Mouse (Mus musculus) heart, adult 9 months (tissue): ENCODE data around the gene Wdr24.

Experiments
- DNase-seq, 2 experiments: peaks; one replicate each; pipeline ENCODE4 v3.0.0; 2022; ENCODE audit warnings: low spot score in 2 of 2

The Wdr24 gene

DNA sequence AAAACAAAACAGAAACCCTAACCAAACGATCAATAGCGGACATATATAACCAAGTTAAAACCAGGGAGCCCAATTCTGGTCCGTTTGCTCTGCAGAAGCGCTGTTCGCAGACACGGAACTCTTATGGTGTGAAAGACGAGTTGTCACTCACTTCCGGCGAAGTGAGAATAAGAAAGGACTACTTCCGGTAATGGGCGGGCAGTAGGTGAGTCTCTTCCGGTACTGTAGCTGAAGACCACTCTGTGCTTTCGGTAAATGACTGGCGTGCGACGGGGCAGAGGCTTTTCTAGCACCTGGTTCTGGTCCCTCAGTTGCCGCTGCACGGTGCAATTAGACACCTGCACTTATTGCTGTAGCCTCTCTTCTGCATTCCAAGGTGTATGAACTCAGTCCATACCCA, at the start of gene Wdr24:
Gene Wdr24, plus strand, starts transcription at position 176 of the 400 bp plus-strand sequence.
- peak; percentile 58 to 78 for DNase-seq

DNA sequence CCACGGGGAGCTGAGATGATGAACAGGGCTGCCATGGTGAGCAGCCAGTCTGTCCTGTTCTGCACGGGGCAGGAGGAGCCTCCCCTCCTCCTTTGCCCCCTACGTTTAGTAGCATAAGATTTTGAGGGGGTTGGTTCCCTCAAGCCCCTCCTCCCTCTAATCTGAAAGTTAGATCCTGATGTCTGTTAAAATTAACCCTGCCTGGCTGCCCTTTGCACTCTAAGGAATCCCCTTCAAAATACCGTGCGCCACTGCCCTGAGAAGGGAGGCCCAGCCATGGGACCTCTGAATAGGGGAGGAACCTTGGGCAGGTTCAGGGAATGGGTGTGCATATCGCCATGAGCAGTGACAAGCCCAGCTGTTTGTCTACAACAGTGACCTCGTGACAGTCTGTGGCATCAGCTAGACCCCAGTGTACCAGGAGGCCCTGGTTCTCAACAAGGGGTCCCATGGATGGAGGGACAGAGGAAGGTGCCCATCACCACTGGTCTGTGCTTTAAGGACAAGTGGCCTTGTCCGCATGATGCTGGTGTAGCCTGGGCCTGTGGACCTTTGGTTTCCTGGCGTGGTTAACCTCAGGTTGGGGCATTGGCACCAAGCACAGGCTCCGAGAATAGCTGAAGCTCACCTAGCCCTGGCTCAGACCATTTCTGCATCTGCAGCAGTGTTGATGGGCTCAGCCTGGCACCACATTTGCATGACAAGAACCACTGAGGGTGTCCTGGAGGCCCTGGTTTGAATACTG, 47.9 kb upstream of the Wdr24 start:
- DNase-seq: no peak

DNA sequence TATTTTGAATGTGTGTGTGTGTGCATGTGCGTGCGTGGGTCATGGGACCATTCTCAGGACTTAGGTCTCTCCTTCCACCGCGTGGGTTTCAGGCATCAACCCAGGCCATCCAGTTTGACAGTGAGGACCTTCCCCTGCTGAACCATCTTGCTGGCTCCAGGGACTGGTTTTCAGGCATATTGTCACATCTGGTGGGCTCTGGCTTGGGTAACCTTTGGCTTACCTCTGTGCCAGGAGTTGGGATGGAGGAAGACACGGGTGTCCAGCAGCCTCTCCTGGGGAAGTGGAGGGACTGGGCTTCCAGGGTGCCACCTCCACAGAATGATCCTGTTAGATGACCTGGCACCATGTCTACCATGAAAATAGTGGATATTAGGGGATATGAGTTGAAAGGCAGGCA, 45.5 kb upstream of the Wdr24 start:
- no peak for DNase-seq

GRCm38 (mm10) chr17:25781339-25781738, 42.1 kb upstream of the Wdr24 start:
- DNase-seq: no peak

GRCm38 (mm10) chr17:25783086-25783485, 40.3 kb upstream of the Wdr24 start:
- DNase-seq: peak; percentile 50 to 56

DNA sequence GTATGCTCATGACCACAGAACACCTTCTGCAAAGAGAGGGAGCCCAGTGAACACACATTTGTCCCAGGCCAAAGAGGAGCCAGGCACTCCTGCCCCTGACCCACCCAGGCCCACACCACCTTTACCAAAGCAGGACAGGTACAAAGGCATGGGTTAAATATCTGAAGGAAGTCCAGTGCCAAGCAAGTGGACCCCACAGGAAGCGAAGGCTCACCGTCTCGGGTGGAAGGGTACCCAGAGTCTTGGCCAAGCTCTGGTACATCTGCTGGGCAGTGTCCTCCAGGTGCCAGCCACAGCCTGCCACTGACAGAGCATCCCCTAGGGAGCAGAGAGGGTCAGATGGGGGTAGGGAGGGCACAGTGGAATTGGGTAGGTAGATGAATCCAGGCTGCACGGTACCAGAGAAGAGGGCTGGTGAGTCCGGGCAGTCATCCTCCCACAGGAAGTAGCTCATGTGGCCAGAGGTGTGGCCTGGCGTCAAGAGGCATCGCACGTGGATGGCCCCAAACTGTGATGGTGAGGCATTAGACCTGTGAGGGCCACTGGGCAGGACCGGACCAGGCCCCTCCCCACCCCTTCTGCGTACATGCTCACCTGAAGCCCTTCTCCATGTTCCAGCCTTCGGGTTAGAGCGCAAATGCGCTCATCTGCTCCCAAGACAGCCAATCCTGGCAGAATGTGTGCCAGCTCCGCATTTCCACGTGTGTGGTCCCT, 39.4 kb upstream of the Wdr24 start:
- DNase-seq: no peak

DNA sequence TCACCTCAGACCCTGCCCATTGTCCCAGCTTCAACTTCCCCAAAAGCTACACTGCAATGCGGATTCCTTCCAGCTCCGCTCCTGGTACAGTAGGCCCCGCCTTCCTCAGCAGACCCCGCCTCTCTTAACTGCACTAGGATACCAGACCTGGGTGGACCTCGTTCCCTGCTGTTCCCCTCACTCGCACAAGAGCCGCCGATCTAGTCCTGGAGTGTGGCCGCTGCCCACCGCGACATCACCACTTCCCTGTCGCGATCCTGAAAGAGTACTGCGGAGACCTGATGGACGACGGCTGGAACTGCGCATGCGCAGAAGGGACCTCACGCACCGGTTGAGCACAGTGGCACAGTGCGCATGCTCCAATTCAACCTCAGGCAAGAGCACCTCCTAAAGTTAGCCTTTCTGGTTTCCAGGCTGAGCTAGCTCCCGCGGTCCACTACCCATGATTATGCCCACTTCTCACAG, 38.1 kb upstream of the Wdr24 start, which contains the start of gene Haghl:
Gene Haghl, minus strand, starts transcription at position 393 of the 465 bp plus-strand sequence.
- peak; percentile 95 to 97 for DNase-seq

DNA sequence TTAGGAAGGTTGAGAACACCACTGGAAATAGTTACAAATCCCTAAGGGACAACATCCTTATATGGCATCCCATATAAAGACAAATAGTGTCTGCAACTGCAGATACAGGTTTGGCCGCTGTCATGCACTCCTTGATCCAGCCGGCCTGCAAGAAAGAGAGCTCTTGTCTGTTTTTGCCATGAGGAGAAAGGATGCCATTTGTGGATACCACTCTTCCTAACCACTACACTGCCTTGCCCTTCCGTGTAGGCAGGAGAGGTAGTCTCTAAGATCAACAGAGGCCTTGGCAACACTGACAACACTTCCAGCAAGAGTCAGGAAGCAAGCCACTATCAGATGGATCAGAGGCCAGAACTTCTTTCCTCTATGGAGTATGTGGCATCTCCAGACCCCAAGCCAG, 37.1 kb upstream of the Wdr24 start, which contains the start of gene Ccdc78:
Gene Ccdc78, plus strand, starts transcription at position 301 of the 400 bp plus-strand sequence.
- DNase-seq: no peak

- no peak for DNase-seq
These were observed 36.5 kb upstream of the Wdr24 start for GRCm38 (mm10) chr17:25786781-25787504.

DNA sequence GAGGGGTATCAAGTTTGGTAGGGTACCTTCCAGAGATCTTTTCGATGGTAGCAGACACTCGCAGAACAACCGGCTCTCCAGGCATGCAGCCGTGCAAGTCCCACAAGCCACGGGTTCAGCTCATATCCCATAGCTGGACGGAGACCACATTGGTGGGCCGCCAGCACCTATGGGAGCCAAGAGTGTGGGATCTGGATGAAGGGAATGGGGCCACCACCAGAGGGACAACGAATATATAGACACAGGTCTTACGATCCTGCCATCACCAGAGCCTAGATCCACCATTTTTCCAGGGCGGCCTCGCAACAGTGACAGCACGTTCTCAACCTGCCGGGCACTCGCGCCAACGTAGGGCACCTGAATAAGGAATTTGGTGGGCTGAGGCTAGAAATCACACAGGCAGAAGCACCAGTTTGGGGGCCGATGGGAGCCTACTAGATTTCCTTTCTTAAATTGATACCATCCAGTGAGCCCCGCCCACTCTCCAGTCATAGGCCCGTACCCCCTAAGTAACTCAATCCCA, 32.0 kb upstream of the Wdr24 start:
- no peak for DNase-seq

DNA sequence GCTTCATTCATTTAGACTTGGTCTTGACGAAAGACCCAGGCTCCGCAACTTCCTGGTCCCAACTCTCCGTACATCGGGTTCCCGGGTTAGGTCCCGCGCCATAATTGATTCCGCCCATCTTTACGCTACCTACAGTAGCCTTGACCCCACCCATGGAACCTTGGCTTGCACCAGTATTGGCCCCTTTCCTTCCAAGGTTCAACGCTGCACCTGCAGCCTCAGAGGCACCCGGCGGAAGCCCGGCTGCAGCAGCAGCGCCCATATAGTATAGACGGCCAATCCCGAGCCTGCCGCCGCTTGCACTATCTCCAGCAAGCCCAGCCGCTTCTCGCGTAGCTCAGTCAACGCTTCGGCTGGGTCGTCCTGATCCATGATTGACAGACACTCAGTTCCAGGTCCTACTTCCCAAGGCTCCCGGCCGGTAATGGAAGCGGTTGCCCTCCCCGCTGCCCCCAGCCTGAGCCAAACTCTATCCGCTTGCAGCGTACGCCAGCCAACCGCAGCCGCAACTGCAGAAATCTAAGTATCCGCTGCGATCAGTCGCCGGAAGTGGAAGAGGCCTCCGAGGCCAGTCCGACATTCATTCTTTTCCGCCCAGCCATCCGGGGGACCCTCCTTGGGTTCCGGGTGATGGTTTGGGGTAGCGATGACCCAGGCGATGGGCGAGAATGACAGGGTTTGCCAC, 31.4 kb upstream of the Wdr24 start:
- DNase-seq: peak; percentile 82 to 83

DNA sequence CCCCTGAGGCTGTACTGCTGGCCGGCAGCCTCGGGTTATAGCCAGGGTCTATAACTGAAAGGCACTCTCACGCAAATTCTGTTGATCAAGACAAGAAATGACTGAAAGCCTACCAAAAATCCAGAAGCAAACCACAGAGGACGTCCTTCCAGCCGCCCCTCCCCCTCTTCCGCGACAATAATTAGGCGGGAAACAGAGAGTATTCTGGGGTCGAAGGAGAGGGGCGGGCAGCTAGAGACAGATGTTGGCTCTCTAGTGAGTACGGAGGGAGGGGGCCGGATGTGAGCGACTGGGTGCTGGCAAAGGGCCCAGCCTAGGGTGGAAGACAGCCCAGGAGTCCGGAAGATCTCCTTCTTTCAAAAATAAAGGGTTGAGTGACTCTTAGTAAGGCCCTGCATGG, 30.8 kb upstream of the Wdr24 start, which contains the start of gene Fam173a:
Gene Fam173a, minus strand, starts transcription at position 287 of the 400 bp plus-strand sequence.
- DNase-seq: peak; percentile 81 to 89

DNA sequence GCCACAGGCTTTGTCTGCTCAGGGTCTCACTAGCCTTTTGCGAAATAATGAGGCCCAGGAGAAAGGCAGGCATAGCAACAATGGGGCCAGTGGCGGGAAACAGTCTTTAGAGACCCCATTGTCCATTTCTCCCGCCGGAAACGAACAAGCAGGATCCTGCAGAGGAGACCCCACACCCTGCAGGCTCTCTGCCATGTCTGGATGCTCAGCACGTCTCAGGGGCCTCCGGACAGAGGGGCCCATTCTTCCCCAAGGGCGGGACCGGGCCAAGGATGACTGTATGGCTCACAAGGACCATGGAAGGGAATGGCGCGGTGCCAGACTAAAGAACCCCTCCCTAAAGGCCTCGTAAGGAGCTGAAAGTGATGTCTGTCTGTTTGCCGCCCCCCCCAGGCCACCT, 29.2 kb upstream of the Wdr24 start:
- DNase-seq: no peak

GRCm38 (mm10) chr17:25794998-25795397, 28.4 kb upstream of the Wdr24 start:
- DNase-seq: no peak

DNA sequence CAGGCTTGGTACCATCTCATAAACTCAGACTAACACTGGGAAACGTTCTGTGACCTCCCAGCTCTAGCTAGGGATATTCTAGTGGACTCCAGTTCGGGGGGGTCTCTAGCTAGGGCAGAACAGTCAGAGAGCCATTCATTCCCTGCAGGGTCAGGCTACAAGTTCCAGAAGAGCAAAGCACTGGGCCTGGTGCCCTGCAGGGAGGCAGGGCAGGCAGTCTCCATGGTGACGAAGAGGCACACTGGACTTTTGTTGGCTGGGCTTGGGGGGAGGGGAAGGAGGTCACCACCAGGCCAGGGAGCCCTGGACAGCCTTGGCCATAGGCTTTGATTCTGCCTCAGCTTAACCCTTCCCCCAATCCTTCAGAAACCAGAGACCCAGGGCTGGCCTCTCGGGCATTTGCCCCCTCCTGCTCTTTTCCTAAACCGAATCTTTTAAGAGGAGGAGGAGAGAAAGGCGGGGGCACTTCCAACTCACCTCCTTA, 27.8 kb upstream of the Wdr24 start, which contains the start of gene AC134908.4:
Gene AC134908.4, minus strand, starts transcription at position 51 of the 484 bp plus-strand sequence.
- peak in 1 of 2 experiments; percentile 21 for DNase-seq

DNA sequence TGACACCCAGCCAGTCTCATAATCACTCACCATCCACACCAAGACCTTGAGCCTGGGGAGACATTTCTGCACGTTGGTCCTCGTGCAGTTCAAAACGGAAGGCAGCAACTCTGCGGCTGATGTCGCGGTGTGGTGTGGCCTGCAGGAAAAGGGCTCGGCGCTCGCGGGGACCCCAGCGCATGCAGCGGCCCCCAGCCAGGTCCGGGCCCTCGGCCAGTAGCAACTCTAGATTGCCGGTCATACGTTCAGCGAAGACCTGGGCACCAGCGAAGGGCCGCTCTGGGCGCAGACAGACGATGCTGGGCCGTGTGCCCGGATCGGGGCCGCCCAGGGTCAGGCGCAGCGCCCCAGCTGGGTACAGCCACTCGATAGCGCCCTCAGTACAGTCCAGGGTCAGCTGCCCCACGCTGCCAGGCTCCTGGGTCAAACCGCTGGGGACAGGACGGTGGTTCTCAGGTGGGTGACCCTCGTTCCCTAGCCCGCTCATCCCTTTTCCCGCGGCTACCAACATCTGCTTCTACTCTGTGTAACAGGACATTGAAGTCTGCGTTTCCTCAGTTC, 27.1 kb upstream of the Wdr24 start:
- DNase-seq: peak; percentile 34 to 37

DNA sequence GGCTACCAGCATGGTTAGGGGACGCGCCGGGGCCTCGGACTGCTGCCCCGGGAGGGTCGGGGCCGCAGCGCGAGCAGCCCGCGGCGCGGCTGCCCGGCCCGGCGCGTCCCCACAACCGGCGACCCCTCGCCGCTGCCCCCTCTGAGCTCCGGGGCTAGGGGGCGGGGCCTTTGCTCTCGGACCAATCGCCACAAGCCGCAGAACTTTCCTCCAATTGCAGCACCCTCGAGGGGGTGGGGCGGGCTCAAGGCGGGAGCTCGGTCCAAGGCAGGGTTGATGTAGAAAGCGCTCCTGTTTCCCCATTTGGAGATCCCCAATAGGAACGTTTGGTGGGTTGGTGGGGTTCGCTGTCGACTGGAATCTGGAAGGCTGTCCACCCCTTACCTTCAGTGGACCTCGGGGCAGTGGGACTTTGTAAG, 26.5 kb upstream of the Wdr24 start, which contains the start of gene Metrn:
Gene Metrn, minus strand, starts transcription at position 186 of the 419 bp plus-strand sequence.
- peak; percentile 88 to 92 for DNase-seq

DNA sequence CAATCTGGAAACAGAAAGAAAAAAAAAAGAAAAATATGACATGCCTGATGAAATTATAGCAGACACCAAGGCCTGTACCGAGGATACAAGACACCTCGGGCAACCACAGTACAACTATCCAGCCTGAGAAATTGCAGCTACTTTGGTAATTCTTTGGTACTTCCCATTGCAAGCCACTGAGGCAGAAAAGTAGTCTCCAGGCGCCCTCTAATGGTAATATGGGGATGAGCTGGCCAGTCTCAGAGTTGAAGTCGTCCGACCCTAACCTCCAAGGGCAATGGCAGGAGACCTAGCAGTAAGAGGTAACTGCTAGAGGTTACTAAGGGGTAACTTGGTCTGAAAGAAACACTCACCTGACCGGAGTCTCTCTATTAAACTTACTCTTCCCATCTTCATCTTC, 22.4 kb upstream of the Wdr24 start:
- peak; percentile 59 to 77 for DNase-seq

DNA sequence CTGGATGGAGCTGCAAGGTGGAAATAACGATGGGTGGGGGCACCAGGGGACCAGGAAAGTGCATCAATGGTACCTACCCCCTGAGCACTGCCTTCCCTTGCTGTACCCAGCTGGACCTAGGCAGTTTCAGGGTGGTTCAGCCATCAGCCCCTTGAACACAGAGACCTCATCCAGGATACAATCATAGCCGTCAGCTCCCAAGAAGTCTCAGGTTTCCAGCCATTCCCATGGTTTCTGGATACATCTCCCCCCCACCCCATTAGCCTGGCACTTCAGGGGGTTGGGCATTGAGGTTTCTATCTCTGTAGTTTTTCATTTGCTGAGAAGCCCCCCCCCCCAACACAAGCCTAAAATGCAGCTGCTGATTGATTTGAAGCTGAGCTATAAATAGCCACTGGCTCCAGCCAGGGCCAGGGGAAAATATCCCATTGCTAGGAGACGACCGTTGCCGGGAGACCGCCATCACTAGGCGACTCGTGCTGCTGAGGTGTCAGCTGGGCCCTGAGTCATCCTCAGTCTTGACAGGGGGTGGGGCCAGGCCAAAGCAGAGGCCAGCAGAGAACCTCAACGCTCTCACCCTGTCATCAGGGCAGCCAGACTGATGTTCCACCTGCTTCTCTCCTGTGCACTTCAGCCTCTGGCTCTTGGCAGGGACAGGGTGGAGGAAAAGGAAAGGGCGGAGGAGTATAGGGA, 20.5 kb upstream of the Wdr24 start:
- DNase-seq: peak in 1 of 2 experiments; percentile 70

DNA sequence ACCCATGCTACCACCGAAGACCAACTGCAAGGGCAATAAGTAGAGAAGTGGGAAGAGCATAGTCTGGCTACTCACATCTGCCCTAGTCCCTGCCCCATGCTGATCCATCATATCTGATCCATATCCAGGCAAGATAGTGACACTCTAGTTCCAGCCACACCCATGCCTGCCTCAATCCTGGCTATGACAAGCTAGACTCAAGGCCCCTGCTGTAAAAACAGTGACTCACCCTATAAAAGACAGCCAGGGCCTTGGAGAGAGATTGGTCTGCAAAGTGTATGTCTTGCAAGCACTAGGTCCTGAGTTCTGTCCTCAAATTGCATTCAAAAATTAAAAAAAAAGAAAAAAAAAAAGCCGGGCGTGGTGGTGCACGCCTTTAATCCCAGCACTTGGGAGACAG, 16.9 kb upstream of the Wdr24 start:
- no peak for DNase-seq
